Mouse (Mus musculus) spleen, postnatal 10 days (tissue): ENCODE measurements around the gene Asb15.

Experiments used
- DNase-seq, 2 experiments: peaks; one replicate each; pipeline ENCODE4 v3.0.0; 2021 to 2022; ENCODE audit warnings: low spot score in 2 of 2

The Asb15 gene

DNA sequence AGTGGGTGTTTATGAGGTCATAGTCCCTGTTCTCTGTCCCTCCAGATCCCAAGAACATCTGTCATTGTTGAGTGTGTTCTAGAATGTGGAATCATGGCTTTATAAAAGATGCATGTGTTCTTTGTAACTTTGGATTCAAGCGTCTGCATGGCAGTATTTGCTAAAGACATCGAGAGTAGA lies at the start of gene Asb15:
Gene Asb15 (plus strand): TSS at position 81 of the 180 bp plus-strand sequence.
- no peak for DNase-seq

DNA sequence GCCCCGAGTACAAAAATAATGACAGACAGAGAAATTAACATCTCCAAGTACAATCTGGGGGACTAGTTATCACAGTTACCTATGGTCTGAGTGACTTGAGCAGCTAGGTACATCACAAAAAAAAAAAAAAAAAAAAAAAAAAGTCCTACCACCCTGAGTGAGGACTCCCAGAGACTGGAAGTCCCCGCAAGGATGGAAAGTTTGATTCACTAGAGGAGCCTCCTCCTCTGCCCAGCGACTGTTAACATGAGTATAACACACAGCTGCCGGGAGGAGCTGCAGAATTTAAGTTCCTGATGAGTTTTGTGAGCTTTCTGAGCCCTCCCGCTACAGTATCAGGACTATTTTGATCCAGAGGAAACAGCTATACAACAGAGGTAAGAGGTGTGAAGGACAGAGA lies 41.4 kb upstream of the Asb15 start:
- no peak for DNase-seq

DNA sequence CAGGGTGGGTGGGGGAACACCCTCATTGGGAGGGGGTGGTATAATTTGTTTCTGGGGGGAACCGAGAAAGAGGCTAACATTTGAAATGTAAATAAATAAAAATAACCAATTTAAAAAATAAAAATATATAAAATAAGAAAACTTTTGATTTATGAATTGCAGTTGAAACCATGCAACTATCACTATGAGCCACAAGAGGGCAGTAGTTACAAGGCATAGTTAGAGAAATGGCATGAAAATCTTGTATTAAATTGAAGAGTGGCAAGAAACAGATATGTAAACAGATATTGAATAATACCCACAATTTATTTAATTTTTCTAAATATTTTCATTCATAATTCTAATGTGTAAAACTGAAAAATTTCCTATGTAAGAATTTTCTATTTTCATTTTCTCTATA lies 37.6 kb upstream of the Asb15 start:
- DNase-seq: no peak

DNA sequence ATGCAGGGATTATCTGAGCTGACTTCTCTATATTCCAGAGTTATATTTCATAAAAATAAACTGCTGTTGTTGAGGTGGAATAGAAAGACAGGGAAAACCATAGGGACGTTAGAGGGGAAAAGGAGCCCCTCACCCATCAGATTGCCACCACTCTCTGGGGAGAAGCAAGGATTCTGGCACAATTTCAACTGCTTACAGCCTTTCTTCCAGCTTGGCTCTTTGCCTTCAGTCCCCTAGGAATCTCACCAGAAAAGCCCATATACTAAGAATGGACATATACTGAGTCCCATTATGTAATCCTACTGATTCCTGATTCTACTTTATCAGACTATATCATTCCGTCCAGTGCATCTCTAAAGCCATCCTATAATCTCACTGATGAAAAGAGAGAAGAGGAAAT lies 23.8 kb upstream of the Asb15 start:
- DNase-seq: no peak

DNA sequence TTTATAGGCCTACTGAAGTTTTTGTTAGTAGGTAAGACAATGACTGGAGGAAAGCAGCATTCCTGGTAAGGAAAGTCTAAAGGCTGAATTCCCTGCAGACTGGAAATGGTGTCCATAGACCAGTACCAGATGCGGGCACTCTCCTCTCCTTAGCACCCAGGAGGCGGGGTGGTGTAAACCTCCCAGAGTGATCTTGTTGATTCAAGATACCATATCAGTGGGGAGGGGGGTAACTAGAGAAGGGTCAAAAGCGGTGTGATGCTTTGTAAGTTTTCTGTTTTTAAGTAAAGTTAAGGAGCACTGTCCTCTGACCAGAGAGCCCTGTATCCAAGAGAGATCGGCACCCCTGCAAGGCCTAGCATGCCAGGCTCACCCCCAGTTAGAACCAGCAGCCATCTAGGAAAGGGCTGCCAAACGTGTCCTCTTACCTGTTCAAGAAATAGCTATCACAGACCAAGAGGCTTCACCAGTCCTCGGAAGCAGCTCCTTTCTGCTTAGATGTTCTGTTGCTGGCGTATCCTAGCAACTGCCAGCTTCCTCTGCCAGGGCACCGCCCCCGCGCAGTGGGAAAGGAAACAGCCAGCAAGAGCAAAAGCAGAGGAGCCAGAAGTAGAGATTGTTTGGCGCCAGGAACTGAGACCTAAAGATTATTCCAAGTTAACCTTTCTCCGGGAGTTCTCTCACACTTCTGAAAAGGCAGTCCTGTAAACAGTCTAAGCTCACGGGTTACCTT lies 13.2 kb upstream of the Asb15 start, which contains the start of gene Iqub:
Gene Iqub (minus strand): TSS at position 516 of the 733 bp plus-strand sequence.
- DNase-seq: peak in 1 of 2 experiments; percentile 25

DNA sequence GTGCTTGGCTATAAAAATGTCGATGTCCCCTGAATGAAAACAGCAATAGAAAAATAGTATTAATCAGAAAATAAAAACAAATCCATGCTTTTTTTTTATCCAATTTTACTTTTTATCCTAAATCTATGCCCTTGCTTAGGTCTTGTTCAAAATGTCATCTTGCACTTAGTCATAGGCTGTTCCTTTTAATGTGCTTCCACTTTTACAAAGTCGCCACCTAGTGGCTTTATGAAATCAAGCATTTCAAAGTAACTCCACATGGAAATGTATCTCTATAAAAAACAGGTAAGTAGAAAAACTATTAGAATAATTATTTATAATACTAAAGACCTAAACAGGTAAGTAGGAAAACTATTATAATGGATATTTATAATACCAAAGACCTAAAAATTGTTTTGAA lies 11.7 kb upstream of the Asb15 start:
- DNase-seq: no peak

DNA sequence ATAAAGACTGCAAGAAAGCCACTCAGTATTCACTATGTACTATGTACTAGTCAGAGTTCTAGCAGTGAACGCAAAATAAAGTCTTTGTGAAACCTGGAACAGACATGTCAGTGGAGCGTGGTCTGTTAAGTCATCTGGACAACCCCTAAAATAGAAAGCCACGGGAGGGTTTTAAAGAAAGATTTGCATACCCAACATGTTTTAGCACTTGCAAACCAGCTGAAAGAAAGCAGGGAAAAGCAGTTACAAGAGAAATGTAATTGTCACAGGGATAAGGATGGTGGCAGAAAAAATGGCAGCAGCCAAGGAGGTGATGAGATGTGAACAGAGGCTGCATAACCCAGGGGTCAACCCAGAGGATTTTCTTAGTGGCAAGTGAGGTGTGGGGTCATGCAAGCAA lies 2.2 kb upstream of the Asb15 start:
- no peak for DNase-seq

DNA sequence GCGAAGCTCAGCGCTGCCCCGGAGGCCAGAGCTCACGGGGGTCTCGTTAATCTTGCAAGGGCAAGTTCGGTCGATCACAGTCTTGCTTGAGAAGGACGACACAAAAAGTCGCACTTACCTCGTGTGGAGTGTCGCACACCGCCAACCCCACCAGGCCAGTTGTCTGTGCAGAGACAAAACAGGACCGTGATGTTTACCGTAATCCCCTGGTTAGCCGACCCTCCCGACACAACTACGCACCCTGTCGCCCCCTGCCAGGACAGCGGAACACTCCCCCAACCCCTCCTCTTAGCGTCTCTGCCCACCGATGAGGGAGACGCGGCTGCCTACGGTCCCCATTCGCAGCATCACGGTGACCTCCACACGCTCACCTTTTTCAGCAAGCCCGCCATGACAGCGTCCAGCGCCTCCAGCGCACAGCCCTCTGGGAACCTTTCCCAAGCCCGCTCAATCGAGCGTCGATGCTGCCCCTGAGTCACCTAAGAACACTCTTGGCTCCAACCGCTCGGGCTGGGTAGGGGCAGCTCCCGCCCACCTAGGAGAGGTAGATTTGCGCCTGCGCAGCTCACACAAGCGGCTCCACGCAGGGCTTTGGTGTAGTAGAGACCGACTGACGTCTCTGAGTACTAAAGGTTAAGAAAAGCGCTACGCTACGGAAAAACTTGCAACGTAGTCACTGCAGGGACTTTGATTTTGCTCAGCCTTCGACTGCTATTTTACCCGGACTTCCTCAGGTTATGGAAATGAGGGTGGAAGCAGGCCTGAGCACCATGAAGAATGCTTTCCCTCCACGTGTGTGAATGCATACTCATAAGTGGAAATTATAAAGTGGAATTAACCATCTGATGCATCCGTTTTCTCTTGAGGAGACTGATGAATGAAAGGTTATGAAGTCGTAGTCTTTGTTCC lies 535 bp upstream of the Asb15 start, which contains the start of gene Ndufa5:
Gene Ndufa5 (minus strand): TSS at position 859 of the 909 bp plus-strand sequence.
- peak; percentile 69 to 92 for DNase-seq

DNA sequence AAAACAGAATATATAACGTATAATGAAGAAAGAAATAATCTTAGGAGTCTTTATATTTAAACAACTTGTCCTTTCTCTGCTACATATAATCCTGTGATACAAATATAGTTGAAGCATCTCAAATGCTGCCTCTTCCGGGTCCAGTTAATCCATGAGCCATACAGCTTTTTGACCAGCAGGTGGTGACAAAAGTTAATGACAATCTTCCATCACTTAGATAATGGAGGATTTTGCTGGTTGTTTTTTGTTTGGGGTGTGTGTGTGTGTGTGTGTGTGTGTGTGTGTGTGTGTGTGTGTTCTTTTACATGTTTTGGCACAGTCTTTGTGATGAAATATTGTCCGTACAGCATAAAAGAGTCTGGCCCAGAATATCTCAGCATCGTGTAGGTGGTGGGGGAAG lies 2.2 kb downstream of the Asb15 start:
- peak in 1 of 2 experiments; percentile 50 for DNase-seq

DNA sequence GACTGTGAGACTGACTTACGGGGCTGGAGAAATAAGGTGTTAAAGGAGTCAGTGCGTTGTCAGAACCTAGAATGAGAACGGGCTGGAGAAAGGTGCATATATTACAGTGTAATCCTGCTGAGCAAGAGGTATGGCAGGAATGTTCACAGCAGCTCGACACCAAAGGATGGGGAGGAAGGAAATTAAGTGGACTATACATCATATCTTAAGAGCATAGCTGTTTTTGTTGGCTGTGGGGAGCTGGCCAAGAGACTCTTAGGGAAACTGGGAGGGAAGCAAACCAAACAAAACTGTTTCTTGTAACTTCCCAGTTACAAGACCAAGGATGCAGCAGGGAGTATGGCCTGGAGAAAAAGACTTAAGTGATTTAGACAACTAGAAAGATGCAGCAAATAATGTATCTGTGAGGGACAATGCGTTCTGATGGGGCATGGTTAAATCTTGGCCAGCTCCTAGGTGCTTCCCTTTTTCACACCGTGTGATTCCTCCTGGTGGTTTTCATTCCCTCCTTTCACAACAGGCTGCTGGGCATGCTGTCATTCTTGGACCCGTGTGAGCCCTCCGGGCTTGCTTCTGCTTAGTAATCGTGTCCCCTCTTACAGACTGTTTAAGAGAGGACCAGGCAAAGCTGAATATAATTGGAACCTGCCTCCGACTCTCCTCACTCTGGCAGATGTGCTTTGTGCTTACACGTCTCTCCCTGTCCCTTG lies 2.9 kb downstream of the Asb15 start:
- DNase-seq: no peak

DNA sequence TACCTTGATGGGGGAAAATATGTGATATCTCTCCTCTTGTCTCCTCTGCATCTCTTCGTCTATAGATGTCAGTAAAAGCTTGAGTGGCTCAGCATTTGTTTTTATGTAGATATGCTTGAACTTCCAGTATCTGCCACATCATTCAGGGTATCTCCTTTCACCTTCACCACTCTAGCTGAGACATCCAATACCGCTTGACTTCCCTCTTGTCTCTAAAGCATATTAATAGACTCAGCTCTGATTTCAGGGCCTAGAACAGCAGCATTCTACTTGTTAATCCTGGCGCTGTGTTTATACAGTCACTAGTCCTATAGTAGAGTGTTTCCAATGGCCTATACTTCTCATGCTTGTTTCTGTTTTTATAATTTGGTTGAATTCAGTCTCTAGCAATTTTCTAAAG lies 4.9 kb downstream of the Asb15 start:
- DNase-seq: no peak

DNA sequence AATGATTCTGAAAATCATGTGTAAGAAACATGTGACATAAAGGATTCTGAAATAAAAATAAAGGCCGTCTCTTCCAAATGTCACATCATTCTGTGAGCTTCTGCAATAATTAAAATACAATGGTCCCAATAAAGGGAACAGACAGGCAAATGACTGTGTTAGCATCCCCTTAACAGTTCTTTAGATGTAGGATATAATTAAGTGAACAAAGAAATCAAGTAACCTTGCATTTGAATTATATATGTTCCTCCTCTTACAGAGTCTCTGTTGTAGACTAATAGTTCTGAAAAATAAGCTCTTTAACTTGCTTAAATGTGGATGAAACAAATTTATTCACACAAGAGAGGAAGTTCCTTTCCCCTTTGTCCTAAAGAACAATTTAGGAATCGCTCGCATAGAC lies 10.5 kb downstream of the Asb15 start:
- DNase-seq: no peak

DNA sequence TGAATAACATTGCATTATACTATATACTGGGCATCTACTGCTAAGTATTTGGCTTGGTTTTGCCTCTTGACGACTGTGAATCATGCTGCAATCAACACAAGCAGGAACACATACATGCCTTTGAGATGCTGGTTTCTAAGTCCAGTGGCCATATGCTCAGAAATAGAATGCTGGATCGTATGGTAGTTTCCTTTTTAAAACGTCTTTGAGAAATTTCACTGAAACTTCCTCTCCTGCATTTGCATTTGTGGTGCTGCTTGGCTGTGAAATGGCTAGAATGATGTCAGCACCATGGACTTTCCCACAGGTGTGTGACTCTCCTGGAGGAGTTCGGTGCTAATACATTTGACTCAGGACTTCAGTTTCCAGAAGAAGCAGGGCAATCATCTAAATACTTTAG lies 12.2 kb downstream of the Asb15 start:
- DNase-seq: no peak

DNA sequence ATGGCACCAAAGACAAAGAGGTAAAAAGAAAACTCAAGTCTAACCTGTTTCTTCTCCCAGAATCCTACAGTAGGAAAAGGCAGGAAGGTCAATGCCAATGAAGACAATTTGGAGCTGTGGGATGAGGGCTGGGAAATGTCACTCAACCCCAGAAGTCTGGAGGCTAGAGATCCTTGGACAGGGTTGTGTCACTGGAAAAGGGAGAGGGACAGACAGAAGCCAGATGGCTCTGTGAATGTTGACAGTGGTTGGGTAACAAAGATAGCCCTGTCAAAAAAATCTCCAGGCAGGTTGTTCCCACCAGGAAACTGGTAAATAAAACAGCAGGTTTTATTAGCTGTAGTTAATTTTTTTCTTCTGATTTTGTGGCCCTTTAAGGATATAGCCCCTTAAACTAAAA lies 14.4 kb downstream of the Asb15 start:
- DNase-seq: no peak

DNA sequence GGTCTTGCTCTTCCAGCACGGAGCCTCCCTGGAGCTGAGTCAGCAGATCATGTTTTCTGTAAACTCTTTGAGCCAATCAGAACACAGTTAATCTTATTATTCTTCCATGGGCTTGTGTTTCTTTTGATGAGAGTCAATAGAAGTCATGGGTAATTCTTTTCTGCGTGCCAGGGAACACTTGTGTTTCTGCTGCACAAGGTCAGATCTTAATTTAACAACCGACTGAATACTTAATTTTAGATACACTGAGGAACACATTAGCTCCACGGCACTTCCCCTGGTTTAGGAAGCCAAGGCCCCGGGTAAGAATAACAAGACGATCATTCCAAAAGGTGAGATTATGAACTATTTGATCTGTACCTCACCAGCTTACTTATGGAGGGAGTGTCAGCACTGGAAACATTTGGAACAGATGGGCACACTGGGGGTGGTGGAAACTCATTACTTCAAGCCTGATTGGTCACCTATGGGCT lies 15.2 kb downstream of the Asb15 start:
- no peak for DNase-seq

DNA sequence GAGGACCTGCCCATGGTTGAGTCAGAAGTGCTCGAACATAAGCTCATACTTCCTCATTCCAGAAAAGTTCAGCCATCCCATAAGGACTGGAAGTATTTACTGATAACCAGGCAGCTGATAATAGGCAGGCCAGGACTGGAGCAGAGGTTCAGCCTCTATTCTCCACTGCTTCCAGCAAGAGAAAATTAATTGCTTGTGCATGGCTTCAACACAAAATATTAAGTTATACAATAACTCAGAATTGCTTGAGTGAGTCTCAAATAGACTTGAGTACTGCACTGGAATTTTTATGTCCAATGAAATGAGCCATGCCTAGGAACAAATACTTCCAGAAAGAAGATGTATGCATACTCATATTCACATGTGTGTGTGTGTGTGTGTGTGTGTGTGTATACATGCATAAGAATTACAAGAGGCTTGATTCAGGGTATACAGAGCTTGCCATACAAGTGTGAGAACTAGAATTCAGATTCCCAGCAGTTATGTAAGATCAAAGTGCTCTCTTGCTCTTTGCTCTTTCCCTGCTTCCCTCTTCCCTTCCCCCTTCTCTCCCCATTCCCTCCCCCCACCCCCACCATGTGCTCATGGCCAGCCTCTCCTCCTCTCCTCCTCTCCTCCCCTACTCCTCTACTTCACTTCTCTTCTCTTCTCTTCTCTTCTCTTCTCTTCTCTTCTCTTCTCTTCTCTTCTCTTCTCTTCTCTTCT lies 18.9 kb downstream of the Asb15 start:
- no peak for DNase-seq

DNA sequence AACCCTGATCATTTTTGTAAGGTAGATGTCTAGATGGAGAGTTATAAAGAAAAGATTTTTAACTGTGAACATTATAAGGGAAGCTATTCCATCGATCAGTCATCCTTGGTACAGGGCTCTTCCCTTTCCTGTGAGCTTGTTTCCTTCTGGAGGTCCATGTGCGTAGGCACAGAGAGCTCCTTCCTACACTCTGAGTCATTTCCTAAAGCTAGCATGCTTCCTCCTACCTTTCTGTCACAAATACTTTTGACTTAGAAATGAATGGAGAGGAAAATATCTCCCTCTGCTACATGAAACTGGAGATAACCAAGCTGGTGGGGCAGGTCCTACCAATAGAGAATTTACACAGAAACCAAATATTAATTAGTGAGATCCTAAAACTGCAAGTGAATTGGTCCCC lies 21.9 kb downstream of the Asb15 start:
- DNase-seq: no peak

DNA sequence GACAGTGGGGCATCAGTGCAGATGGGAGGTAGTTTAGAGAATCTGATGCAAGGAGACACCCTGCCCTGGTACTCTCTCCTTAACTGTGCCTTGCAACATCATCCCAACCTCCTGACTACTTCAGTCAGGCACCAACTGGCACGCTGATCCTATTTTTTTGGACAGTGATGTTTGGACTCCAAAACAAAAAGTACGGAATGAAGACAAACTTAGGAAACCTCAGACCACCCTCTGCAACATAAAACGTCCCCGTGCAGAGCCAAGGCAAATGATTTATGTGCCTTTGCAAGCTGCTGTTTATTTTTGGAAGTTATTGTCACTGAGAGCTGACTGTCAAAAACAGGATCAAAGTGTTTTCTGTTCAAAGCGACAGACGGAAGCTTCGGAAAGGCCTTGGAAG lies 24.1 kb downstream of the Asb15 start:
- DNase-seq: no peak

DNA sequence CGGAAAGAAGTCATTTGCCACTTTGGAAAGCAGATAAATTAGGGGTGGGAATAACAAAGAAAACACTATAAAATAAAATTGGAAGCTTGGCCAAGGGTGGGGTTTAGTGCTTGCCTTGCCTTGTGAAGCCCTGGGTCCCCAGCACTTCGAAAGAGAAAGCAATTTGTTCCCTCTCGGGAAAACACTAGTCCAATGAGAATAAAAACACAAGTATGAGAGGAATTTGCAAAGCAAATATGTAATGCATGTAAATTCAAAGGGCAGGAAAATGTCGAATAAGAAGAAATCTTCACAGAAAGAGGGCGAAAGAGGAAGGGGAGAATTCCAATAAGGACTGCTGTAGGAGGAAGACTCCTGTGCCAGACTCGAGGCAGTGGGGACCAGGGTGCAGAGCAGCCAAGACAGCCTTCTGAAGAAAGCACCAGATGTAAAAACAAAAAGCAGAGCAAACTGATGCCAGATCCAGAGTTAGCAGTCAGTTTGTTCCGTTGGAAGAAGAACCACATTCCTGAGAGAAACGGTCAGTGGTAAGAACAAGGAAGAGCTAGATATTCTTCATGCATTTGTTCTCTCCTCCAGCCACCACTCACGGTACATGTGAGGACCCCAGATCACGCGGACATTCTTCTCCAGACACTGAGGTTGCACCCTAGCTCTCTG lies 26.6 kb downstream of the Asb15 start:
- no peak for DNase-seq

DNA sequence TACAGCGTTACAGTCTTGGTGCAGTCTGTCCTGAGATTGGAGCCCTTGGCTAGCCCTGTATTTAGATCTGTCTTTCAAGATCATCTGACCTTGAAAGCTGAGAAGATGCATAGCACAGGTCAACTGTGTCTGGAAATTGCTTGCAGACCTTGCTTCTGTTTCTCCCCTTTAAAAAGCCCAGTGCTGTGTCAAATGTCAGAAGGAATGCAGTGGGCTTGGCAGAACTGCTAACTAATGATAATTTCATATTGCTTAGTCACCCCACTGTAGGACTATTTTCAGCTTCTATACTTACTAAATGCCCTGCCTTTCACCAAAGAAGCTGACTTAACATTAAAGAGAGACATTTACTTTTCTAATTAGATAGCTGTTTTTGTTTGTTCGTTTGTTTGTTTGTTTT lies 27.5 kb downstream of the Asb15 start:
- no peak for DNase-seq

DNA sequence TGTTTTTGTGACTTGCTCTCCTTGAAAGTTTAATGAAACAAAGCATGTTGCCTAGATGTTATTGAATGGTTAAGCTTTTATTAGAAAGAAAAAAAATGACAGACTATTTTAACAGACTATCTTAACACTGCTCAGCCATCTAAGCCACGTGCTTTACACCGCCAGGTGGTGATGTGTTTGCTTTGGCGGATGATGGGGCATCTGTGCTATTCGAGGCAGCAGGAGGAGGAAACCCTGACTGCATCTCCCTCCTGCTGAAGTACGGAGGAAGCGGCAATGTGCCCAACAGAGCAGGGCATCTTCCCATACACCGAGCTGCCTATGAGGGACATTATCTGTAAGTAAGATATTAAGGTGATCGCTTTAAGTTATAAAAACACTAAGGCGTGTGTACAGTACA lies 36.1 kb downstream of the Asb15 start:
- DNase-seq: no peak
